Mouse (Mus musculus) midbrain, embryonic 15.5 days (tissue): ENCODE data around the gene Slc25a42. TPM values are rescaled to one million over a fixed set of nuclear protein-coding genes. Genes with fewer than 3 reads are reported as not detected.

Source experiments
- ATAC-seq: fragments of 200-750 bp; cut with Nextera tagmentation; replicated peaks from 2 replicates; pipeline ENCODE4 v1.8.0; 2017; ENCODE audit warnings: moderate TSS enrichment
- H3K27ac ChIP-seq: fragments of 300-500 bp; sonication (generic); 2 replicates; pipeline ENCODE4 v1.5.1; 2015; ENCODE audit warnings: mild to moderate bottlenecking, inconsistent platforms
- H3K27me3 ChIP-seq: fragments of 300-500 bp; sonication (generic); replicated peaks from 2 replicates; pipeline ENCODE4 v1.6.1; 2015; ENCODE audit warnings: inconsistent platforms
- H3K36me3 ChIP-seq: fragments of 300-500 bp; sonication (generic); replicated peaks from 2 replicates; pipeline ENCODE4 v1.6.1; 2015; ENCODE audit warnings: inconsistent platforms
- H3K4me1 ChIP-seq: fragments of 300-500 bp; sonication (generic); 2 replicates; pipeline ENCODE4 v1.6.1; 2015; ENCODE audit warnings: inconsistent platforms
- H3K4me2 ChIP-seq: fragments of 300-500 bp; sonication (generic); 2 replicates; pipeline ENCODE4 v1.6.1; 2015; ENCODE audit warnings: inconsistent platforms, mild to moderate bottlenecking, moderate library complexity
- H3K4me3 ChIP-seq: fragments of 300-500 bp; sonication (generic); 2 replicates; pipeline ENCODE4 v1.5.1; 2015; ENCODE audit warnings: mild to moderate bottlenecking, inconsistent platforms
- H3K9ac ChIP-seq: fragments of 300-500 bp; sonication (generic); 2 replicates; pipeline ENCODE4 v1.6.1; 2015; ENCODE audit warnings: mild to moderate bottlenecking, inconsistent platforms
- H3K9me3 ChIP-seq: fragments of 300-500 bp; sonication (generic); 2 replicates; pipeline ENCODE4 v1.6.1; 2016; ENCODE audit warnings: inconsistent platforms
- WGBS: fragments of 180-500 bp; shearing (Covaris S2); methylation state at CpG from one replicate; pipeline ENCODE4 v1.1.7; 2015; ENCODE audit warnings: mixed read lengths; 5-methylcytosine and 5-hydroxymethylcytosine counted together
- polyA plus RNA-seq: library from polyadenylated mRNA; unstranded; fragments of >200 nt; fragmentation: Nextera tagmentation; extraction: Ambion mirVana; gene quantifications from 2 replicates; pipeline ENCODE4 v1.2.1, GENCODE M21; 2015

Slc25a42 gene
- polyA plus RNA-seq = 8.7 and 10.9 TPM in 2 replicates

- ATAC-seq = peak; percentile 99
- H3K4me2 ChIP-seq = peak within 1 kb of the TSS; percentile 92
- peaks cover 12% of the 10 kb centered on the region for H3K27me3 ChIP-seq
- H3K4me3 ChIP-seq = peak within 1 kb of the TSS; percentile 57
- H3K9ac ChIP-seq = peak within 1 kb of the TSS; percentile 59
- no peaks in the 10 kb centered on the region for H3K9me3 ChIP-seq
- WGBS = under 1% methylated on average over 66 of the region's 66 CpGs
- H3K27ac ChIP-seq = peak within 1 kb of the TSS; percentile 72
- no peaks in the 10 kb centered on the region for H3K36me3 ChIP-seq
- H3K4me1 ChIP-seq = peaks cover 23% of the 10 kb centered on the region
Observed at GRCm38 (mm10) chr8:70212112-70213055, at the start of gene Slc25a42. Gene Slc25a42 (minus strand): TSS chr8:70212305.

- H3K9ac ChIP-seq = no peak overlapping the region
- no peaks in the 10 kb centered on the region for H3K27me3 ChIP-seq
- no peak overlapping the region for H3K4me3 ChIP-seq
- H3K27ac ChIP-seq = no peak overlapping the region
- H3K4me2 ChIP-seq = no peak overlapping the region
- 96% methylated on average over 2 of the region's 2 CpGs for WGBS
- no peak for ATAC-seq
- H3K4me1 ChIP-seq = no peaks in the 10 kb centered on the region
- H3K36me3 ChIP-seq = peaks cover 90% of the 10 kb centered on the region
- no peaks in the 10 kb centered on the region for H3K9me3 ChIP-seq
Observed at GRCm38 (mm10) chr8:70259043-70259442, 46.9 kb upstream of the Slc25a42 start.

- H3K4me1 ChIP-seq = no peaks in the 10 kb centered on the region
- WGBS = 98% methylated on average over 5 of the region's 5 CpGs
Observed at GRCm38 (mm10) chr8:70258600-70258999, 46.5 kb upstream of the Slc25a42 start.

GRCm38 (mm10) chr8:70257456-70257855 lies 45.4 kb upstream of the Slc25a42 start:
- Histone ChIP-seq H3K27me3 (no peaks in the 10 kb centered on the region), H3K9me3 (no peaks in the 10 kb centered on the region), H3K27ac (no peak overlapping the region), H3K9ac (no peak overlapping the region), H3K4me2 (no peak overlapping the region), H3K4me1 (no peaks in the 10 kb centered on the region), H3K36me3 (peaks cover 94% of the 10 kb centered on the region), H3K4me3 (no peak overlapping the region)
- ATAC-seq = no peak
- WGBS = 91% methylated on average over 3 of the region's 3 CpGs

More at GRCm38 (mm10) chr8:70258600-70258999, 46.5 kb upstream of the Slc25a42 start:
- Histone ChIP-seq H3K4me3 (no peak overlapping the region), H3K27ac (no peak overlapping the region), H3K9me3 (no peaks in the 10 kb centered on the region), H3K9ac (no peak overlapping the region), H3K36me3 (peaks cover 90% of the 10 kb centered on the region), H3K4me2 (no peak overlapping the region), H3K27me3 (no peaks in the 10 kb centered on the region)
- ATAC-seq = no peak

GRCm38 (mm10) chr8:70254628-70255027 lies 42.5 kb upstream of the Slc25a42 start:
- H3K9me3 ChIP-seq = no peaks in the 10 kb centered on the region
- no peak overlapping the region for H3K4me3 ChIP-seq
- H3K9ac ChIP-seq = no peak overlapping the region
- H3K4me2 ChIP-seq = no peak overlapping the region
- no peak overlapping the region for H3K27ac ChIP-seq
- no peaks in the 10 kb centered on the region for H3K27me3 ChIP-seq
- no peak for ATAC-seq
- 88% methylated on average over 1 of the region's 1 CpGs for WGBS
- no peaks in the 10 kb centered on the region for H3K4me1 ChIP-seq
- peaks cover 86% of the 10 kb centered on the region for H3K36me3 ChIP-seq

GRCm38 (mm10) chr8:70247841-70248240 lies 35.7 kb upstream of the Slc25a42 start:
- 59% methylated on average over 3 of the region's 3 CpGs for WGBS
- no peak overlapping the region for H3K4me3 ChIP-seq
- peaks cover 48% of the 10 kb centered on the region for H3K36me3 ChIP-seq
- no peak for ATAC-seq
- H3K27me3 ChIP-seq = no peaks in the 10 kb centered on the region
- no peak overlapping the region for H3K4me2 ChIP-seq
- H3K4me1 ChIP-seq = peaks cover 25% of the 10 kb centered on the region
- H3K27ac ChIP-seq = no peak overlapping the region
- H3K9ac ChIP-seq = no peak overlapping the region
- H3K9me3 ChIP-seq = no peaks in the 10 kb centered on the region

- Histone ChIP-seq H3K4me1 (peaks cover 25% of the 10 kb centered on the region), H3K27ac (no peak overlapping the region), H3K9me3 (no peaks in the 10 kb centered on the region), H3K4me3 (no peak overlapping the region), H3K36me3 (peaks cover 46% of the 10 kb centered on the region; the same call in 1 of the 2 replicates), H3K27me3 (no peaks in the 10 kb centered on the region), H3K4me2 (no peak overlapping the region), H3K9ac (no peak overlapping the region)
- 92% methylated on average over 6 of the region's 6 CpGs for WGBS
- no peak for ATAC-seq
Observed at GRCm38 (mm10) chr8:70246622-70247021, 34.5 kb upstream of the Slc25a42 start.

- Histone ChIP-seq H3K4me1 (peaks cover 18% of the 10 kb centered on the region), H3K9ac (no peak overlapping the region), H3K9me3 (no peaks in the 10 kb centered on the region), H3K27ac (no peak overlapping the region), H3K36me3 (peaks cover 48% of the 10 kb centered on the region), H3K4me3 (no peak overlapping the region), H3K4me2 (no peak overlapping the region), H3K27me3 (no peaks in the 10 kb centered on the region)
- 90% methylated on average over 5 of the region's 5 CpGs for WGBS
- no peak for ATAC-seq
Observed at GRCm38 (mm10) chr8:70240642-70241041, 28.5 kb upstream of the Slc25a42 start.

GRCm38 (mm10) chr8:70237842-70238241 lies 25.7 kb upstream of the Slc25a42 start:
- 94% methylated on average over 2 of the region's 2 CpGs for WGBS
- no peak overlapping the region for H3K4me2 ChIP-seq

GRCm38 (mm10) chr8:70234781-70235128 lies 22.6 kb upstream of the Slc25a42 start:
- no peak for ATAC-seq
- no peaks in the 10 kb centered on the region for H3K27me3 ChIP-seq
- peak overlapping the region; percentile 65 for H3K4me2 ChIP-seq
- peaks cover 31% of the 10 kb centered on the region for H3K36me3 ChIP-seq
- no peaks in the 10 kb centered on the region for H3K9me3 ChIP-seq
- WGBS = 0% methylated on average over 15 of the region's 15 CpGs
- H3K27ac ChIP-seq = peak overlapping the region; percentile 98
- H3K9ac ChIP-seq = peak overlapping the region; percentile 95
- peak overlapping the region; percentile 92 for H3K4me3 ChIP-seq
- peaks cover 33% of the 10 kb centered on the region for H3K4me1 ChIP-seq

More at GRCm38 (mm10) chr8:70237842-70238241, 25.7 kb upstream of the Slc25a42 start:
- H3K9me3 ChIP-seq = no peaks in the 10 kb centered on the region
- ATAC-seq = no peak
- H3K27me3 ChIP-seq = no peaks in the 10 kb centered on the region
- H3K4me3 ChIP-seq = no peak overlapping the region
- H3K9ac ChIP-seq = no peak overlapping the region
- peaks cover 40% of the 10 kb centered on the region for H3K36me3 ChIP-seq
- H3K27ac ChIP-seq = no peak overlapping the region
- peaks cover 22% of the 10 kb centered on the region for H3K4me1 ChIP-seq

GRCm38 (mm10) chr8:70234080-70234780 lies 22.1 kb upstream of the Slc25a42 start, which contains the start of the genes Sugp2 and Armc6:
Gene Sugp2 (plus strand): TSS chr8:70234226.
Gene Armc6 (minus strand): TSS chr8:70234466.
- Histone ChIP-seq H3K27ac (peak within 1 kb of the TSS; percentile 98), H3K4me3 (peak within 1 kb of the TSS; percentile 92), H3K4me2 (peak within 1 kb of the TSS; percentile 65), H3K27me3 (no peaks in the 10 kb centered on the region), H3K4me1 (peaks cover 33% of the 10 kb centered on the region), H3K9me3 (no peaks in the 10 kb centered on the region), H3K36me3 (peaks cover 34% of the 10 kb centered on the region), H3K9ac (peak within 1 kb of the TSS; percentile 95)
- peak; percentile 97 for ATAC-seq
- WGBS = under 1% methylated on average over 67 of the region's 67 CpGs

GRCm38 (mm10) chr8:70233606-70234005 lies 21.5 kb upstream of the Slc25a42 start:
- peak overlapping the region; percentile 65 for H3K4me2 ChIP-seq
- H3K9ac ChIP-seq = peak overlapping the region; percentile 95
- peaks cover 34% of the 10 kb centered on the region for H3K36me3 ChIP-seq
- ATAC-seq = peak; percentile 63
- peaks cover 33% of the 10 kb centered on the region for H3K4me1 ChIP-seq
- H3K27me3 ChIP-seq = no peaks in the 10 kb centered on the region
- peak overlapping the region; percentile 92 for H3K4me3 ChIP-seq
- H3K9me3 ChIP-seq = no peaks in the 10 kb centered on the region
- peak overlapping the region; percentile 98 for H3K27ac ChIP-seq
- 5% methylated on average over 13 of the region's 13 CpGs for WGBS
